Mouse (Mus musculus): ENCODE data around the gene Gm10277. TPM values are rescaled to one million over a fixed set of nuclear protein-coding genes. Genes with fewer than 3 reads are reported as not detected.

The Gm10277 gene
- polyA plus RNA-seq, 1 experiment from 2014 or later, result 1.5 TPM

DNA sequence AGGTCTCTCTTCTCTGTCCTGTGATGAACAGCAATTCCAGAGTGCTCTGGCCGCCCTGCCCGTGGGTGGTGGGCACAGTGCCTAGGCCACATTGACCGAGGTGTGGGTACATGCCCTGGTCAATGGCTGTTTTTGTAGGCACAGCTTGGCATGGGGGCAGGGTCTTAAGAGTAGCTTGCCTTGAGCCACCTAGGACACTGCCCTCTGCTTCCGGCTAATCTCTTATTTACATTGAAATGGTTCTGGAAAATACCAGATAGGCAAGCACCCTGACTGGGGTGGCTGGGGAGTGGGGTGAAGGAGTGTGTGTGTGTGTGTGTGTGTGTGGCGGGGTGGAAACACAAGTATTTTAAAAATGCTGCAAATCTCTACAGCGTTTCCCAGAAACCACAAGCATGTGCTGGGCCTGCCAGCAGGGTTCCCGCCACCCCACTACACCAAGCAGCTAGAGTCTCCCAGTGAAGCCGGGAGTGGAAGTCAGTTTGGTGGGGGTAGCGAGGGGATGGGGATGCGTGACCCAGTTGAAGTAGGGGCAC lies 4.3 kb downstream of the Gm10277 start:
- WGBS, result 51% methylated on average over 10 of the region's 10 CpGs
- peak; percentile 43; the same call in 1 of the 2 replicates for ATAC-seq (ENCODE audit: borderline replicate concordance, extremely low read depth, low FRiP score, low TSS enrichment)
- Histone ChIP-seq H3K27ac (peak overlapping the region; percentile 92), H3K36me3 (peaks cover 2% of the 10 kb centered on the region; the same call in 1 of the 2 replicates), H3K4me1 (peaks cover 49% of the 10 kb centered on the region), H3K9ac (no peak overlapping the region), H3K27me3 (no peaks in the 10 kb centered on the region), H3K9me3 (no peaks in the 10 kb centered on the region), H3K4me3 (no peak overlapping the region), H3K4me2 (no peak overlapping the region; the same call in 1 of the 2 replicates)

DNA sequence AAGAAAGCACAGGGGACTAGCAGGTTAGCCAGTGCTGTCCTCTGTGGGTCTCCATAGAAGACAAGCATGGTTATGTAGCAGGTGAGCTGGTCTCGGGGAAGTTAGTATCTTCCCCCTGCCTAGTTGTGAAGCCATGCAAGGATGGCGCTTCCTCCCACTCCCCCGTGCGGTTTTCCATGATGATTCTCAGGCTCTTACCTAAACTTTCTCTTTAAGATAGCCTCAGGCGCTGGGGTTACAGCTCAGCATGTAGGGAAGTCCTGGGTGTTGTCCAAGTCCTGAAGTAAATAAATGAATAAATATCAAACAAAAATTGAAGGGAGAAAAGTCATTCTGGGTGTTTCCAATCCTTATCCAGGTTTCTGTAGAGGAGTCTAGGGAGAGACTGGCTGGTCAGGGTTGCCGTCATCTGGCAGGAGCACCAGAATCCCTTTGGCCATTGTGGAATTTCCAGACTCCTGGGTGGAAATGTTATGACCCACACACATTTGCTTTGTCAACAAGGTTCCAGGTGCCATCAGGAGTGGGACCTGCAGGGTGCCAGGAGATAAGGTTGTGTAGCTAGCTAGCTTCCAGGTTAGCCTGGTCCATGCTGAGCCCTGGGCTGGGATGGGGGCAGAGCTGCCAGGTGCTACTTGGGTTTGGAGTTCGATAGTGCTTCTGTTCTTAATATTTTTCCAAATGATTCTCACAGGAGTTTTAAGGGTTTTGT lies 5.3 kb downstream of the Gm10277 start:
- Histone ChIP-seq H3K36me3 (peaks cover 11% of the 10 kb centered on the region; the same call in 1 of the 2 replicates), H3K9ac (no peak overlapping the region), H3K4me2 (no peak overlapping the region), H3K9me3 (no peaks in the 10 kb centered on the region), H3K27me3 (no peaks in the 10 kb centered on the region), H3K4me3 (no peak overlapping the region), H3K4me1 (peaks cover 49% of the 10 kb centered on the region), H3K27ac (no peak overlapping the region)
- 86% methylated on average over 7 of the region's 7 CpGs for WGBS
- no peak for ATAC-seq (ENCODE audit: borderline replicate concordance, extremely low read depth, low FRiP score, low TSS enrichment)

DNA sequence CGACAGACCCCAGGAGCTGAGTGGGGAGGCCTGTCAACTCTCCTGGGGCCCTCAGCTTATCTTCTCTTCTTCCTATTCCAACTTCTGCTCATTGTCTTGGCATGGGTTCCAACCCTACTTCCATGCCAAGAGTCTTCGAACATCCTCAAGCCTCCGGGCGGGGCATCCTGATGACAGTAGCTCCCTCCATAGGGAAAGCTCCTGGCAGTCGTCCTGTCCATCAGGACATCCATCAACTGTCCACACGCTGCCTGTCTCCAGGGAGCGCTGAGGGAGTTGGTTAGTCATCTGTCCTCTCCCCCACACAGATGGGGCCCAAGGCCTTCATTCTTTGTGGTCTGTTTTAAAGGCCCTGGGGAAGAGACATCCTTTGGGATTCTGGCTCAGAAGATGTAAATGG lies 6.5 kb downstream of the Gm10277 start:
- ATAC-seq (ENCODE audit: borderline replicate concordance, extremely low read depth, low FRiP score, low TSS enrichment), result peak; percentile 23; the same call in 1 of the 2 replicates
- no peak overlapping the region for H3K4me2 ChIP-seq

GRCm38 (mm10) chr11:77779240-77779639 lies 8.3 kb downstream of the Gm10277 start:
- H3K36me3 ChIP-seq, result peaks cover 11% of the 10 kb centered on the region; the same call in 1 of the 2 replicates
- no peak overlapping the region for H3K4me3 ChIP-seq
- no peak for ATAC-seq (ENCODE audit: borderline replicate concordance, extremely low read depth, low FRiP score, low TSS enrichment)
- H3K27ac ChIP-seq, result no peak overlapping the region
- WGBS, result 70% methylated on average over 1 of the region's 1 CpGs
- no peaks in the 10 kb centered on the region for H3K27me3 ChIP-seq
- no peak overlapping the region for H3K9ac ChIP-seq
- H3K9me3 ChIP-seq, result no peaks in the 10 kb centered on the region
- H3K4me2 ChIP-seq, result no peak overlapping the region
- H3K4me1 ChIP-seq, result peaks cover 27% of the 10 kb centered on the region

More for the DNA sequence above, 6.5 kb downstream of the Gm10277 start:
- Histone ChIP-seq H3K36me3 (peaks cover 11% of the 10 kb centered on the region; the same call in 1 of the 2 replicates), H3K9me3 (no peaks in the 10 kb centered on the region), H3K9ac (no peak overlapping the region), H3K4me1 (peaks cover 42% of the 10 kb centered on the region), H3K4me3 (no peak overlapping the region), H3K27ac (no peak overlapping the region), H3K27me3 (no peaks in the 10 kb centered on the region)
- 38% methylated on average over 7 of the region's 7 CpGs for WGBS

DNA sequence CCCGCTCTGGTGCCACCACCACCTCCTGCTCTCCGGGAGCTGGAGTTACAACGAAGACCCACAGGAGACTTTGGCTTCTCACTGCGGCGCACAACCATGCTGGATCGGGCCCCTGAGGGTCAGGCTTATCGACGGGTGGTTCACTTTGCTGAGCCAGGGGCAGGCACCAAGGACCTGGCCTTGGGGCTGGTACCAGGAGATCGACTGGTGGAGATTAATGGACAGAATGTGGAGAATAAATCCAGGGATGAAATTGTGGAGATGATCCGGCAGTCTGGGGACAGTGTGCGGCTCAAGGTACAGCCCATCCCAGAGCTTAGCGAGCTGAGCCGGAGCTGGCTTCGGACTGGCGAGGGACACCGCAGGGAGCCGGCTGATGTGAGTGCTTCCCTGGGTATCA lies 9.6 kb downstream of the Gm10277 start:
- no peak for ATAC-seq (ENCODE audit: borderline replicate concordance, extremely low read depth, low FRiP score, low TSS enrichment)
- Histone ChIP-seq H3K4me1 (peaks cover 15% of the 10 kb centered on the region), H3K9me3 (no peaks in the 10 kb centered on the region), H3K36me3 (peaks cover 11% of the 10 kb centered on the region; the same call in 1 of the 2 replicates), H3K4me3 (no peak overlapping the region), H3K27ac (no peak overlapping the region), H3K4me2 (no peak overlapping the region), H3K27me3 (no peaks in the 10 kb centered on the region), H3K9ac (no peak overlapping the region)
- 91% methylated on average over 17 of the region's 17 CpGs for WGBS

DNA sequence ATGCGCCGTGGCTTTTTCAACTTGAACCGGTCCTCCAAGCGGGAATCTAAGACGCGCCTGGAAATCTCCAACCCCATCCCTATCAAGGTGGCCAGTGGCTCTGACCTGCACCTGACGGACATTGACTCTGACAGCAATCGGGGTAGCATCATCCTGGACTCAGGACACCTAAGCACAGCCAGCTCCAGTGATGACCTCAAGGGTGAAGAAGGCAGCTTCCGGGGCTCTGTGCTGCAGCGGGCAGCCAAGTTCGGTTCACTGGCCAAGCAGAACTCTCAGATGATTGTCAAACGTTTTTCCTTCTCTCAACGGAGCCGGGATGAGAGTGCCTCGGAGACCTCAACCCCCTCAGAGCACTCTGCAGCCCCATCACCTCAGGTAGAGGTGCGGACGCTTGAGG lies 10.1 kb downstream of the Gm10277 start:
- 88% methylated on average over 17 of the region's 17 CpGs for WGBS
- H3K36me3 ChIP-seq, result peaks cover 11% of the 10 kb centered on the region; the same call in 1 of the 2 replicates
- no peaks in the 10 kb centered on the region for H3K27me3 ChIP-seq
- H3K4me1 ChIP-seq, result peaks cover 19% of the 10 kb centered on the region
- H3K4me3 ChIP-seq, result no peak overlapping the region
- ATAC-seq (ENCODE audit: borderline replicate concordance, extremely low read depth, low FRiP score, low TSS enrichment), result no peak
- no peak overlapping the region for H3K9ac ChIP-seq
- no peak overlapping the region for H3K4me2 ChIP-seq
- no peak overlapping the region for H3K27ac ChIP-seq
- H3K9me3 ChIP-seq, result no peaks in the 10 kb centered on the region

- H3K27ac ChIP-seq, result peak overlapping the region; percentile 48; the same call in 1 of the 2 replicates
- no peaks in the 10 kb centered on the region for H3K9me3 ChIP-seq
- H3K9ac ChIP-seq, result no peak overlapping the region
- ATAC-seq (ENCODE audit: borderline replicate concordance, extremely low read depth, low FRiP score, low TSS enrichment), result no peak
- no peak overlapping the region for H3K4me2 ChIP-seq
- H3K36me3 ChIP-seq, result peaks cover 11% of the 10 kb centered on the region; the same call in 1 of the 2 replicates
- H3K4me3 ChIP-seq, result no peak overlapping the region
- H3K4me1 ChIP-seq, result peaks cover 19% of the 10 kb centered on the region
- WGBS, result 65% methylated on average over 9 of the region's 9 CpGs
- no peaks in the 10 kb centered on the region for H3K27me3 ChIP-seq
These were observed 11.7 kb downstream of the Gm10277 start for GRCm38 (mm10) chr11:77775701-77776400.

DNA sequence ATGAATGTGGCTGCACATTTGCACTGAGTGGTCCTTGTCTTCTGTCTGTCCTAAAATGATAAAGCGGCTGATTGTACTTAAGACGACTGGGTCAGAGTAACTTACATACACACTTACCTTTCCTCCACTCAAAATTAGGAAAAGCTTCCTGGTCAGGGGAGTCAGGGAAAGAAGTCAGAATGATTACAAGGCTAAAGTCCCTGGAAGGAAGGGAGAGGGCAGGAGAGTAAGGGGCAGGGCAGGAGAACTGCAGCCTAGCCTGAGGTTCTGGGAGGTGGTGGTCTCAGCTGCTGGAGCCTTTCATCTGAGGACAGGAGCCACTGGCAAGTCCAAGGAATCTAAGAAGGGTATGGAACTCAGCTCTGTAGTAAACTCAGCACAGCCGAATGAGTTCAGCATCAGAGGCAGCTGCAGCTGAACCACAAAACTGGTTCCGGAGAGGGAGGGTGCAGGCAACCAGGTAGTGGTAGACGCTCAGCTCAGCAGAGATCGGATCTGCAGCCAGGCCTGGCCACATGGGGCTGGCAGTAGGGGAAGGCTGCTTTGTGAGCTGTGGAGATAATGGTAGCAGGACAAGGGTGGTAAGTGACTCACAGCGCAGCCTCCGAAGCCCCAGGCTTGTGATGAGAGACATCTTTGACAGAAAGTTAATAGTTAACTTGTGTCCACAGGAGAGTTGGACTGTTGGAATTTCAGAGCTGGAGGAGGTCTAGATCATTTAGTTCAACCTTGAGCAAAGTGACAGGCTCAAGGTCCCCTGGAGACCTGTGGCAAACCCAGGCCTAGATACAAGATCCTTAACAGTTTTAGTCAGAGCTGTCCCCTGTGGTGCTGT lies 15.5 kb downstream of the Gm10277 start:
- H3K9me3 ChIP-seq, result no peaks in the 10 kb centered on the region
- H3K27ac ChIP-seq, result peak overlapping the region; percentile 63; the same call in 1 of the 2 replicates
- WGBS, result 50% methylated on average over 8 of the region's 8 CpGs
- ATAC-seq (ENCODE audit: borderline replicate concordance, extremely low read depth, low FRiP score, low TSS enrichment), result no peak
- no peaks in the 10 kb centered on the region for H3K27me3 ChIP-seq
- H3K9ac ChIP-seq, result no peak overlapping the region
- no peak overlapping the region for H3K4me2 ChIP-seq
- H3K36me3 ChIP-seq, result no peaks in the 10 kb centered on the region
- no peak overlapping the region for H3K4me3 ChIP-seq
- H3K4me1 ChIP-seq, result peaks cover 22% of the 10 kb centered on the region

DNA sequence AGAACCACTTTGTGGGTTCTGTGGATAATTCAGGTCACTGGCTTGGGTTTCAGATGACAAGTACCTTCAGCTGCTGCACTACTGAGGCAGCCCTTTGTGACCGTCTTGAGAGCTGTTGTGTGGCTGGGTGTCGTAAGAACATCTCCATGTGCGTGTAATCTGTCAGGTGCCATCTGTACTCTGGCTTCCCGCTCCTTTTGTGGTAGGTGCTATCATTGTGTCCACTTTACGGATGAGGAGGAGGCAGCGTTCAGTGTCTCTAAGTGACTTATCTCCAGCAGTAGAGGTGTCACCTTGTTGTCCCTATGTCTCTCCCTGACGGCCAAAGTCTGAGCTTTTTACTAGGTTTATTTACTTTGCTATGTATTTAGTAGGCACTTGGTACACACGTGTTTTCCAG lies 17.2 kb downstream of the Gm10277 start:
- no peak for ATAC-seq (ENCODE audit: borderline replicate concordance, extremely low read depth, low FRiP score, low TSS enrichment)
- WGBS, result 66% methylated on average over 8 of the region's 8 CpGs
- H3K9me3 ChIP-seq, result no peaks in the 10 kb centered on the region

DNA sequence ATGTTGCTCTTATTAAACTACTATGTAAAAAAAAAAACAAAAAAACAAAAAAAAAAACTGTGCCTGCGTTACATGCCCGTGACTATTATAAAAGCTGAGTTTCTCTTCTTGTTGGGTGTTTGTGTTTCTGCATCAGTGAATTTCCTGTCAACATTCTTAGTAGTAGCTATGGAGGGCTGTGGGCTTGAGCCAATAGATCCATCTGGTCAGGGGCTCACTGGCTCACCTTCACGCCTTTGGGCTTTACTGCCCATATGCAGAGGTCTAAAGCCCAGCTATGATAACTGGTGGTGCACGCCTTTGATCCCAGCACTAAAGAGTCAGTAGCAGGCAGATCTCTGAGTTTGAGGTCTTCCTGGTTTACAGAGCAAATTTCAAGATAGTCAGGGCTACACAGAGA lies 18.1 kb downstream of the Gm10277 start:
- Histone ChIP-seq H3K27me3 (no peaks in the 10 kb centered on the region), H3K9me3 (no peaks in the 10 kb centered on the region), H3K9ac (no peak overlapping the region), H3K27ac (no peak overlapping the region), H3K4me3 (no peak overlapping the region), H3K4me2 (no peak overlapping the region), H3K36me3 (no peaks in the 10 kb centered on the region), H3K4me1 (peaks cover 44% of the 10 kb centered on the region)
- no peak for ATAC-seq (ENCODE audit: borderline replicate concordance, extremely low read depth, low FRiP score, low TSS enrichment)
- WGBS, result 77% methylated on average over 4 of the region's 4 CpGs

More for the DNA sequence above, 17.2 kb downstream of the Gm10277 start:
- no peaks in the 10 kb centered on the region for H3K36me3 ChIP-seq
- no peak overlapping the region for H3K9ac ChIP-seq
- no peak overlapping the region for H3K27ac ChIP-seq
- peaks cover 36% of the 10 kb centered on the region for H3K4me1 ChIP-seq
- no peak overlapping the region for H3K4me3 ChIP-seq
- no peaks in the 10 kb centered on the region for H3K27me3 ChIP-seq
- no peak overlapping the region for H3K4me2 ChIP-seq

DNA sequence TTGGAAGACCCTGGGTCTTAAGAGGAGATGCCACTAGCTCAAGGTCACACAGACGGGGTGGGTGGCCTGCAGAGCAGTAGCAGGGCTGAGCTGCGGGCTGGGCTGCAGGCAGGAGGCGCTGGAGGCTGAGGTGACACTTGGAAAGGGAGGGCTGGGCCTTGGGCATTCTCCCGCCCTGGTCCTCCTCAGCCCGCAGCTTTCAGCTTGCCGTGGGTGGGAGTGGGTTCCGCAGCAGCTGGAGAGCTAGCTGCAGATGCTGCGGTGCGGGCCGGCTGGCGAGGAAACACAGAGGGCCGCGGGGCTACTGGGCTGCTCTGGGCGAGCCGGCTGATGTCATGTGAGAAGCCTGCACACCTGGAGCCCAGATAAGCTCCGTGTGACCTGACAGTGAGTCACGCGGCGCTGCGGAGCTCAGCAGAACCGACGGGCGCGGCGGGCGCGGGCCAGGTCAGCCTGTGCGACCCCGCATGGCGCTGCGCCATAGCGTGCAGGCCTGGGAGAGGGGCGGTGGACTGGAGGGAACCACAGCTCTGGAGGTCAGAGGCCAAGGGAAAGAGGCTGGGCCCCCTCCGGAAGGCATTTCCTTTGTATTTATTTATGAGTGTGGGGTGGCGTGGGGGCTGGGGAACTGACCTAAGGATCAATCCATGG lies 21.1 kb downstream of the Gm10277 start:
- peaks cover 43% of the 10 kb centered on the region for H3K4me1 ChIP-seq
- peak overlapping the region; percentile 49 for H3K9ac ChIP-seq
- H3K4me3 ChIP-seq, result peak overlapping the region; percentile 39
- 3% methylated on average over 35 of the region's 35 CpGs for WGBS
- no peaks in the 10 kb centered on the region for H3K36me3 ChIP-seq
- no peaks in the 10 kb centered on the region for H3K27me3 ChIP-seq
- H3K27ac ChIP-seq, result peak overlapping the region; percentile 91
- H3K9me3 ChIP-seq, result no peaks in the 10 kb centered on the region
- 0 out of 2 replicates have a peak, but pooled peaks have one; percentile 24 for ATAC-seq (ENCODE audit: borderline replicate concordance, extremely low read depth, low FRiP score, low TSS enrichment)
- H3K4me2 ChIP-seq, result peak overlapping the region; percentile 81

Measured in lung, embryonic 15.5 days (tissue).